Mouse (Mus musculus): ENCODE data around the gene Slc4a11. TPM values are rescaled to one million over a fixed set of nuclear protein-coding genes. Genes with fewer than 3 reads are reported as not detected.

Gene Slc4a11
- polyA plus RNA-seq, 1 experiment from 2014 or later: 1.8 TPM

DNA sequence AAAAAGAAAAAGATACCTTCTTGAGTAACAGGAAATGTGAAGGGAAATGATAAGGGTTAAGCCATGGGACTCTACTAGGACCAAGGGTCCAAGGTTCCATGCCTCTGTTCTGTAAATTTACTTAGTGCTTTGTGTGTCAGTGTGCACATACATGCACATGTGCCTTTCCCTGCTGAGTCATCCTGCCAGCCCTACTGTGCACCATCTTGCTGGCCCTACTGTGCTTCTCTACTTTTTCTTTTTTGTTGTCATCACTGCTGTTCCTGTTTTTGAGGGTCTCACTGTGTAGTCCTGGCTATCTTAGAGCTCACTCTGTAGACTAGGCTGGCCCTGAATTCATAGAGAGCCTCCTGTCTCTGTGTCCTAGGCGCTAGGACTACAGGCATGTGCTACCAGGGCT lies 30.4 kb upstream of the Slc4a11 start:
- no peak for DNase-seq (ENCODE audit: low spot score)
- no peaks in the 10 kb centered on the region for H3K4me1 ChIP-seq (ENCODE audit: control insufficient read depth, insufficient read depth, low read length)
- no peak overlapping the region for H3K4me2 ChIP-seq (ENCODE audit: low read depth, low read length)
- peaks cover 90% of the 10 kb centered on the region for H3K36me3 ChIP-seq (ENCODE audit: control insufficient read depth, insufficient read depth, low read length)
- 86% methylated on average over 1 of the region's 1 CpGs for WGBS
- H3K9me3 ChIP-seq (ENCODE audit: control insufficient read depth, low read length): no peaks in the 10 kb centered on the region
- H3K27me3 ChIP-seq (replicated peaks; ENCODE audit: control insufficient read depth, insufficient read depth, low read length): no peaks in the 10 kb centered on the region
- H3K27ac ChIP-seq (replicated peaks; ENCODE audit: low read depth, low read length): no peak overlapping the region
- no peak overlapping the region for H3K4me3 ChIP-seq (ENCODE audit: low read depth, low read length)
- no peak overlapping the region for H3K9ac ChIP-seq (ENCODE audit: low read depth, low read length)
- no peak for ATAC-seq (ENCODE audit: low read depth)

DNA sequence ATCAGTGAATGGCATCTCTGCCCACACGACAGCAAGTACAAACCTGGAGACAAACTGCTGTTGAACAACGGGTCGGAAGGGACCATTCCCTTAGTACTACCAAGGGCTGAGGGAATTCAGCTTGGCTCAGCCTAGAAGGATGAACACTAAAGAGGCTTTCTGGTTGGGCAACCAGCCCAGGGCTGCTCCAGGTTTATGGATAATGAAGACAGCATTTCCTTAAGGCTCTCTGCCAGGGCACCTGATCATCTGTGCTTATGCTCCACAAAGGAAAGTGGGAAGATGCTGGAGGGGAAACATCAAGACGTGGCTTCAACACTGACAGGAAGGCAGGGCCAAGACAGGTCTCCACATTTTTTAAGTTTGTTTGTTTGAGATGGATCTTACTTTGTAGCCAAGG lies 27.1 kb upstream of the Slc4a11 start:
- no peaks in the 10 kb centered on the region for H3K4me1 ChIP-seq (ENCODE audit: control insufficient read depth, insufficient read depth, low read length)
- no peak overlapping the region for H3K4me2 ChIP-seq (ENCODE audit: low read depth, low read length)
- DNase-seq (ENCODE audit: low spot score) (no peak), ATAC-seq (ENCODE audit: low read depth) (no peak)
- no peak overlapping the region for H3K27ac ChIP-seq (replicated peaks; ENCODE audit: low read depth, low read length)
- peaks cover 79% of the 10 kb centered on the region for H3K36me3 ChIP-seq (ENCODE audit: control insufficient read depth, insufficient read depth, low read length)
- H3K9me3 ChIP-seq (ENCODE audit: control insufficient read depth, low read length): no peaks in the 10 kb centered on the region
- H3K27me3 ChIP-seq (replicated peaks; ENCODE audit: control insufficient read depth, insufficient read depth, low read length): no peaks in the 10 kb centered on the region
- WGBS: 80% methylated on average over 4 of the region's 4 CpGs
- H3K4me3 ChIP-seq (ENCODE audit: low read depth, low read length): no peak overlapping the region
- H3K9ac ChIP-seq (ENCODE audit: low read depth, low read length): no peak overlapping the region

- WGBS: 64% methylated on average over 6 of the region's 6 CpGs
- Histone ChIP-seq H3K36me3 (ENCODE audit: control insufficient read depth, insufficient read depth, low read length) (peaks cover 60% of the 10 kb centered on the region), H3K9me3 (ENCODE audit: control insufficient read depth, low read length) (no peaks in the 10 kb centered on the region), H3K4me3 (ENCODE audit: low read depth, low read length) (no peak overlapping the region), H3K27me3 (replicated peaks; ENCODE audit: control insufficient read depth, insufficient read depth, low read length) (no peaks in the 10 kb centered on the region), H3K4me1 (ENCODE audit: control insufficient read depth, insufficient read depth, low read length) (no peaks in the 10 kb centered on the region), H3K4me2 (ENCODE audit: low read depth, low read length) (no peak overlapping the region), H3K27ac (replicated peaks; ENCODE audit: low read depth, low read length) (no peak overlapping the region), H3K9ac (ENCODE audit: low read depth, low read length) (no peak overlapping the region)
- DNase-seq (ENCODE audit: low spot score) (no peak), ATAC-seq (ENCODE audit: low read depth) (no peak)
Observed at GRCm38 (mm10) chr2:130717951-130718350, 20.6 kb upstream of the Slc4a11 start.

DNA sequence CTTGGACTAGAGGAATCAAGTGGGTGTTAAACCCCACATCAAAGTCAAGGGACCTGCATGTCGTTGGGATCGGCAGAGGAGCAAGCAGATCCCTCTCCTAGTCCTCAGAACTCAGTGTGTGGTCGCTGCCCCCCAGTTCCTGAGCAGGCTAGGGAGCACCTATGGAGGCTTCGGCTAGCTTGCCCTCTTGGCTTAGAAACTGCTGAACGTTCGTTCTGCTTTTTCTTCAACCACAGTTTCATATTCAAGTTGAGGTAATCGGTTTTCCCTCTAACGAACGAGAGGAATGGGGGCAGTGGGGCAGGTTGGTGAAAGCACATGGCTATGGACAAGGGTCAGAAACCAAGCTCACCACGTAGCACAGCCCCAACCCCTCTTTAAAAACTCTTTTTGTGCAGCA lies 9.7 kb upstream of the Slc4a11 start:
- DNase-seq (ENCODE audit: low spot score) (no peak), ATAC-seq (ENCODE audit: low read depth) (no peak)
- Histone ChIP-seq H3K27ac (replicated peaks; ENCODE audit: low read depth, low read length) (no peak overlapping the region; the same call in 1 of the 2 replicates), H3K4me3 (ENCODE audit: low read depth, low read length) (no peak overlapping the region), H3K9ac (ENCODE audit: low read depth, low read length) (no peak overlapping the region), H3K4me2 (ENCODE audit: low read depth, low read length) (no peak overlapping the region), H3K4me1 (ENCODE audit: control insufficient read depth, insufficient read depth, low read length) (0 out of 2 replicates have a peak, but pooled peaks cover 4% of the 10 kb centered on the region), H3K36me3 (ENCODE audit: control insufficient read depth, insufficient read depth, low read length) (peaks cover 47% of the 10 kb centered on the region), H3K9me3 (ENCODE audit: control insufficient read depth, low read length) (no peaks in the 10 kb centered on the region), H3K27me3 (replicated peaks; ENCODE audit: control insufficient read depth, insufficient read depth, low read length) (no peaks in the 10 kb centered on the region)
- 68% methylated on average over 10 of the region's 10 CpGs for WGBS

DNA sequence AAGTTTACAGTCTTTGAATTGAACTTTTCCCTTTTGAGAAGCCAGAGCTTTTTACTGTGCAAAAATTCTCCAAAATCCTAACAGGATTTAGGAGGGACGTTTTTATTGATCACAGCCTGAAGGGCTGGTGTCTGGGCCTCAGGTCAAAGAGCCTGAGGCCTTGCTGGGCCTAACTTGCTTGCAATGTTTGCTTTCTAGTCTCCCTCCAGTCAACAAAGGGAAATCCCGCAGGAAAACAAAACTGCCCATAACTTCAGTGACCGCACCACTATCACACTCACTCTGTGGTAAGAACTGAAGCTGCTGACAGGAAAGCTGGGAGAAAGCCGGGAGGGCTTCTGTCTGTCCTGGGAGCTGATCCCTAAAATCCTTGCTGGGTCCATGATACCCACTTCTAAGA lies 9.3 kb upstream of the Slc4a11 start:
- Histone ChIP-seq H3K4me3 (ENCODE audit: low read depth, low read length) (no peak overlapping the region), H3K9me3 (ENCODE audit: control insufficient read depth, low read length) (no peaks in the 10 kb centered on the region), H3K27me3 (replicated peaks; ENCODE audit: control insufficient read depth, insufficient read depth, low read length) (no peaks in the 10 kb centered on the region), H3K36me3 (ENCODE audit: control insufficient read depth, insufficient read depth, low read length) (peaks cover 42% of the 10 kb centered on the region), H3K9ac (ENCODE audit: low read depth, low read length) (no peak overlapping the region), H3K4me2 (ENCODE audit: low read depth, low read length) (no peak overlapping the region), H3K4me1 (ENCODE audit: control insufficient read depth, insufficient read depth, low read length) (0 out of 2 replicates have a peak, but pooled peaks cover 4% of the 10 kb centered on the region), H3K27ac (replicated peaks; ENCODE audit: low read depth, low read length) (no peak overlapping the region; the same call in 1 of the 2 replicates)
- 62% methylated on average over 4 of the region's 4 CpGs for WGBS
- ATAC-seq (ENCODE audit: low read depth) (no peak), DNase-seq (ENCODE audit: low spot score) (no peak)

DNA sequence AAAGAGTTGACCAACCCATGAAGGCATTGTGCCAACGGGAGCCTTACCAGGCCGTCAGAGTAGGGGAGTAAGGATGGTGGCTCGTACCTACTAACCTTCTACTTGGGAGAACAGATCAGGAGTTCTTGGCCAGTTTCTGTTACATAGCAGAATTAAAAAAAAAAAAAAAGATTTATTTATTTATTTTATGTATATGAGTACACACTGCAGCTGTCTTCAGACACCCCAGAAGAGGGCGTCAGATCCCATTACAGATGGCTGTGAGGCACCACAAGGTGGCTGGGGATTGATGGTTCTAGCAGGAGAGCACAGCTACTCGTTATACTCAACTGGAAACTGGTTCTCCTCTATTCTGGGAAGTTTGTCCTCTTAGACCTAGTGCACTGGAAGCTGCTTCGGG lies 7.9 kb upstream of the Slc4a11 start:
- Histone ChIP-seq H3K9ac (ENCODE audit: low read depth, low read length) (no peak overlapping the region), H3K4me3 (ENCODE audit: low read depth, low read length) (no peak overlapping the region), H3K36me3 (ENCODE audit: control insufficient read depth, insufficient read depth, low read length) (peaks cover 30% of the 10 kb centered on the region), H3K9me3 (ENCODE audit: control insufficient read depth, low read length) (no peaks in the 10 kb centered on the region), H3K4me1 (ENCODE audit: control insufficient read depth, insufficient read depth, low read length) (0 out of 2 replicates have a peak, but pooled peaks cover 4% of the 10 kb centered on the region), H3K4me2 (ENCODE audit: low read depth, low read length) (no peak overlapping the region), H3K27ac (replicated peaks; ENCODE audit: low read depth, low read length) (no peak overlapping the region), H3K27me3 (replicated peaks; ENCODE audit: control insufficient read depth, insufficient read depth, low read length) (no peaks in the 10 kb centered on the region)
- ATAC-seq (ENCODE audit: low read depth) (no peak), DNase-seq (ENCODE audit: low spot score) (no peak)
- WGBS: 73% methylated on average over 6 of the region's 6 CpGs

DNA sequence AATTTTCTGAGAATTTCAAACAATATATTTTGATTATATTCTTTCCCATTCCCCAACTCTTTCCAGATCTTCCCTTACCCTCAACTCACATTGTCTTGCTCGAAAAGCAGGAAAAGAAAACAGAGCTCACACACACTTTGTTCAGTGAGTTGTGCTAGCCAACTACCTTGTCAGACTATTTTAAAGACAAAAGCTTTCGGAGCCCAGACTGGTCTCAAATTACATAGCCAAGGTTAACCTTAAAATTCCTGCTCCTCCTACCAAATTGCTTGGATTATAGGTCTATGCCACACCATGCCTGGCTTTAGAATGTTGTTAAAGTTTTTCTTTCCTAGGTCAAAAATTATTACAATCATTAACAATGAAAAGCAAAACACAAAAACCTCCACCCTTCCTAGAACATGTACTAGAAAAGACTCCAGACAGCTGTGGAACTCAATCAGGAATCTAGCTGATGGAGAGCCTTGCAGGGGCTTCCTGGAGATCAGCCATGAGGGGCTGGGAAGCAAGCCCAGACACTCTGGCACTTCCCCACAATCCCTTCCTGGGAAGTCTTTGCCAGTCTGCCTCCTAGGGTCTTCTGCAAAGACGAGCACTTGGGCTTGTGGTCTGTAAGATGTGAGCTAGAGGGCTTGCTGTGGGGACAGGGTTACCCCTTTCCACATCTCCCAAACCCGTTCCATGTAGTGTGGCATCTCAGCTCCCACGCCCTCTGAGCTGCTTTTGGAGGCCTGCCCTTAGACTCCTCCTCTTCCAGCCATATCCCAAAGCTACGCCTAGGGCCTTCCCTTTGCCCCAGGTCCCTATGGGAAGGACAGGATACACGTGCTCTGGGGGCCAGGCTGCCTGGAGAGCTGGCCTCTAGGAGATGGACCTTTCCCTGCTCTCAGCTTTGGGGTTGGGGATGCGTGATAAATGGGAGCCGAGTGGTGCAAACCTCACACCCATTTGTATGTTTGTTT lies 7.0 kb upstream of the Slc4a11 start:
- H3K27me3 ChIP-seq (replicated peaks; ENCODE audit: control insufficient read depth, insufficient read depth, low read length): no peaks in the 10 kb centered on the region
- H3K27ac ChIP-seq (replicated peaks; ENCODE audit: low read depth, low read length): peak overlapping the region; percentile 45
- H3K36me3 ChIP-seq (ENCODE audit: control insufficient read depth, insufficient read depth, low read length): peaks cover 22% of the 10 kb centered on the region
- no peaks in the 10 kb centered on the region for H3K9me3 ChIP-seq (ENCODE audit: control insufficient read depth, low read length)
- no peak overlapping the region for H3K9ac ChIP-seq (ENCODE audit: low read depth, low read length)
- DNase-seq (ENCODE audit: low spot score) (peak; percentile 67), ATAC-seq (ENCODE audit: low read depth) (peak; percentile 53)
- 0 out of 2 replicates have a peak, but pooled peaks cover 4% of the 10 kb centered on the region for H3K4me1 ChIP-seq (ENCODE audit: control insufficient read depth, insufficient read depth, low read length)
- H3K4me3 ChIP-seq (ENCODE audit: low read depth, low read length): no peak overlapping the region
- 50% methylated on average over 9 of the region's 9 CpGs for WGBS
- no peak overlapping the region; the same call in 1 of the 2 replicates for H3K4me2 ChIP-seq (ENCODE audit: low read depth, low read length)

GRCm38 (mm10) chr2:130697821-130698266 lies 525 bp upstream of the Slc4a11 start:
- peaks cover 5% of the 10 kb centered on the region; the same call in 1 of the 2 replicates for H3K4me1 ChIP-seq (ENCODE audit: control insufficient read depth, insufficient read depth, low read length)
- 0 out of 2 replicates have a peak, but pooled peaks have one; percentile 12 for ATAC-seq (ENCODE audit: low read depth)
- no peak overlapping the region for H3K27ac ChIP-seq (replicated peaks; ENCODE audit: low read depth, low read length)
- no peaks in the 10 kb centered on the region; the same call in 1 of the 2 replicates for H3K9me3 ChIP-seq (ENCODE audit: control insufficient read depth, low read length)
- DNase-seq (ENCODE audit: low spot score): peak; percentile 14
- peaks cover 33% of the 10 kb centered on the region for H3K27me3 ChIP-seq (replicated peaks; ENCODE audit: control insufficient read depth, insufficient read depth, low read length)
- peak overlapping the region; percentile 65 for H3K4me3 ChIP-seq (ENCODE audit: low read depth, low read length)
- H3K36me3 ChIP-seq (ENCODE audit: control insufficient read depth, insufficient read depth, low read length): no peaks in the 10 kb centered on the region
- peak overlapping the region; percentile 100 for H3K4me2 ChIP-seq (ENCODE audit: low read depth, low read length)
- H3K9ac ChIP-seq (ENCODE audit: low read depth, low read length): peak overlapping the region; percentile 67
- 3% methylated on average over 13 of the region's 14 CpGs for WGBS
